Mouse (Mus musculus) lung, postnatal 0 days (tissue): ENCODE results near the gene Sart3.

Experiments
- CTCF ChIP-seq: IDR thresholded peaks from 2 replicates; pipeline ENCODE4 v1.5.1; 2016; ENCODE audit warnings: antibody characterized with exemption, mild to moderate bottlenecking
- EP300 ChIP-seq: IDR thresholded peaks from 2 replicates; pipeline ENCODE4 v1.6.1; 2016; ENCODE audit warnings: antibody characterized with exemption, mild to moderate bottlenecking, control low read depth

GRCm38 (mm10) chr5:113719221-113719661 is 53.1 kb downstream of the Sart3 start:
- TF ChIP-seq CTCF (no peak), EP300 (no peak)
